Mouse (Mus musculus) kidney, postnatal 4 days (tissue): Measurements from ENCODE around the gene Filip1l.
A peak's percentile ranks its signal among the peaks of the same experiment; 100 is the strongest.

ENCODE experiments used
- DNase-seq, 2 experiments: peaks; one replicate each; pipeline ENCODE4 v3.0.0; 2021; ENCODE audit warnings: mixed read lengths in 2 of 2

The Filip1l gene

DNA sequence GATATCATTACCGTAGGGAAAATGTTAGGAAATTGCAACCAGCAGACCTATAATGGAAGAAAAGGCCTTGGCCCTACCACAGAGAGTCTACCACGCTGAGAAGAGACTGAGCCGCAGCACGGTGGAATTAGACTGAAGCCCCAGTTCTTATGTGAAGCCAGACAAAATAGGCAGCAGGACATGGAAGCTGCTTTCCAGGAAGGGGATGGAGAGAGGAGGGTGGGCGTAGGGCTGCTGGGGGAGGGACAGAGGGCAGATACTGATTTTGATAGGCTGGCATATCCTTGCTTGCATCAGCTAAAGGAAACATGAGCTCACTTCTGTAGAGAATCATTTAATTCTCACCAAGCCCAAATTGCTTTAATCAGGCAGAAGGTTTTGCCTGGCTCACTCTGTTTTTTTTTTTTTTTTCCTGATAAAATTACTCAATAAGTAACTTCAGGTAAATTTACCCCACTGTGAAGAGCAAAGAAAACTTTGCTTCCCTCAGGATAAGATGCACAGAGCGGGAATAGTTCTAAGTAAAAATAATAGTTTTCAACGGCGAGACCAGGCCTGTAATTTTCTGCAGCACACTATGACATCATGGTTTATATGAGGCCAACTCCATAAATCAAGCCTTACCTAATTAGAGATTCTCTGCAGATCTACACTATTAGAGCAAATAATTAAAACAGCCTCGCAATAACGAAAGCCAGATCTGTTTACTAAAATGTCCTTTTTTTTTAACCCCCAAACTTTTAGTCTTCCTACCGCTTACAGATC is 84.8 kb downstream of the Filip1l start:
- DNase-seq = peak in 1 of 2 experiments; percentile 27

GRCm38 (mm10) chr16:57438288-57438685 is 85.4 kb downstream of the Filip1l start:
- DNase-seq = no peak

DNA sequence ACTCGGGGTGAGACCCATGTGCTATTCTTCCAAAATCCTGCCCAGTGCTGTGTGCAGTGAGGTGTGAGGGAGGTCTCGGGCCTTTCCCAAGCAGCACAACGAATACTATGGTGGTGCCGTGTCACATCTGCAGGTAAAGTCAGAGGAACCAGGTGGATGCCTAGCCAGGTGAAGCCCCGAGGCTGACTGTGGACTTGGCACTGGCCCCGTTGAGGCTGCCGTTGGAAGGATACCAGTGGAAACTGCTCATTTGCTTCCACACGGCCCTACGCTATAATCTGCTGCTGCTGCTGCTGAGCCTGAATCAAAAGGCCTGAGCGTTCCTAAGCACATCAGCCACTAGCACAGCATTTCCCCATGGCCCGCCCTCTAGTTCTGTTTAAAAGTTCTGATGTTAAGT is 86.3 kb downstream of the Filip1l start:
- DNase-seq = peak; percentile 31 to 50

GRCm38 (mm10) chr16:57440706-57441437 is 88.0 kb downstream of the Filip1l start:
- no peak for DNase-seq

- peak; percentile 30 to 50 for DNase-seq
These were observed 92.5 kb downstream of the Filip1l start for GRCm38 (mm10) chr16:57445096-57446094.

DNA sequence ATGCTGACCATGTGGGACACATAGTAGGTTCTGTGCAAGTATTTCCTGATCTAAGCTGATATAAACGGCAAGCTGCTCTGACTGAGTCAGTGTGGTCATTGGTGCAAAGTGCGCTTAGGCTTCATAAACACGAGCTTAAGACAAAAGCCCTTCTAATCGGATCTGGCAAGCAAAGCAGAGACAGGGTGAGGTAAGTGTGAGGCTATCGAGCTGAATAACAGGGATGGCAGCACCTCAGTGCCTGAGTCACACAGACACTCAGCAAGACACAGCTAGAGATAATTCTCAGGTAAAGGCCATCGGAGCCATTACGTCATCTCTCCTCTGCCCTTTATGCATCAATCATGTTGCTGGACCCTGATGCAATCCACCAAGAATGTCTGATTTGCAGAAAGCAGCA is 100.1 kb downstream of the Filip1l start:
- no peak for DNase-seq

DNA sequence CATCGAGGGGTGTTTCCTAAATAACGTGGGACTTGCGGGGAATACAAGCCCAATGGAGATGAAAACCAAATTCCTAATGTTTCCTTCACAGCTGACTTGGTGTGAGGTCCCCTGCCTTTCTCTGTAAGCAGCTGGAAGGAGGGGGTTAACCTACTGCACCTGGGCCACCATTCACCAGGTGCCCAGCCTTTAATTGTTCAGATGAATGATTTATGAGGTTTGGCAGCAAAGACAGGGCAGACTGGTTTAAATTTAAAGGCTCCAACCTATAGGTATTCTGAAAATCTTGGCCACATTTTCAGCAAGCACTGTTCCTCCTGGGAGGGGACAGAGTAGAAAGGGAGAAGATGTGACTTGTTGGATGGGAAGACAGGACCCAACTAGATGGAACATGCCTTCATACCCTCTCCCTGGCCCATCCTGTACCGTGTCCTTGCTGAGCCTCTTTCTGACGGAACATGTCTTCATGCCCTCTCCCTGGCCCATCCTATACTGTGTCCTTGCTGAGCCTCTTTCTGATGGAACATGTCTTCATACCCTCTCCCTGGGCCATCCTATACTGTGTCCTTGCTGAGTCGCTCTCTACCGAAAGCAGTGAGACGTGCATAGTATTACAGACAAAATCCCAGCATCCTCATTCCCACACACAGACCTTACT is 101.3 kb downstream of the Filip1l start:
- DNase-seq = no peak

GRCm38 (mm10) chr16:57455573-57455972 is 102.7 kb downstream of the Filip1l start:
- no peak for DNase-seq

GRCm38 (mm10) chr16:57456003-57456402 is 103.1 kb downstream of the Filip1l start:
- no peak for DNase-seq

DNA sequence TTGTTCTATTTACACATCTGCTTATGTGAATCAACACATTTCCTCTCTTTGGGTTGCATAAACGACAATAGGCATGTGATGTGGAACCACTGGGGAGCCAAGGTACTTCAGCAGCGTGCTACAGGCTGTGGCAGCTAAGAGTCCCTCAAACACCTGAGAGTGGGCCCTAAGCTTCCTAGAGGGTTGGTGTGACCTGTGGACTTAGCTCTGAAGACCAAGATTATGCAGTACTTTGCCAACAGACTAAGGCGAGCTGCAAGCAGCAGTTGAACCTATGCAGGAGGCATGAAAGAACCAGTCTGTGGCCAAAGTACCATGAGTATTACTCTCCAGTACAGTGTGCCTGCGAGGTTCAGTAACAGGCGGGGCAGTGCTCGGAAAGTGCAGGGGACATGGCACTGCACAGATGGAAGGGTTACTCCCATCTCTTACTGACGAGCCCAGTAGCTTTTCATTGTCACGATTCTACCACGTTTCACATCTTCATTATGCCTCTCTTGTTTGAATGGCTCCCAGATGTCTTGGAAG is 112.6 kb downstream of the Filip1l start:
- no peak for DNase-seq

DNA sequence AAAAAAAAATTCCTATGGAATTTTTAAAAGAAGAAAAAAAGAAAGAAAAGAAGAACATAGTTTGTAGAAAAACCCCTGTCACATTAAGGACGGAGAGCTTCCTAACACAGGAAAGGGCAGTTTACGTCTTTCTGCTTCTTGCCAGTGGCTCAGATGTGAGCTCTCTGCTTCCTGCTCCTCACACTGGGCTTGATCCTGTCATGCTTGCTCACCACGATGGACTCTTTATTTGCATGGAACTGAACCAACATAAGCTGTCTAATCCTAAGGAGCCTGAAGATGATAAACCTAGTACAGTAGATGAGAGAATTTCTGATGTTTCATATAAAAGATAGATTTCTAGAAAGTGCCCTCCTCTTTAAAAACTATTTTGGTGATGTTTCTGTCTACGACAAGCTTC is 116.4 kb downstream of the Filip1l start:
- no peak for DNase-seq

DNA sequence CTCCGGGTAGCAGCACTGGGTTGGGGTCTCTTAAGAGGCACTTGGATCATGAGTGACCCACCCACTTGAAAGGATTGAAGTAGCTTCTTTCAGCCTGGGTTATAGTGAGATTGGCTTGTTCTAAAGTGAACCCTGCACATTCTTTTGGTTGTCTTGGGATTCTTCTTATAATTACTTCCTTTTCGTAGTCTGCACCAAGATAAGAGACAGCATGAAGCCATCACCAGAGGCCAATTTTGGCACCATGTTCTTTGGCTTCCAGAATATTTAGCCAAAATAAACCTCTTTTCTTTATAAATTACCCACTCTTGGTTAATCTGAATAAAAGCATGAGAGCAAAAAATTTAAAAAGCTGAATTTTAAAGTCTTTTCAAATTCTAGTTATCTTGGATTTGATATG is 117.0 kb downstream of the Filip1l start:
- DNase-seq = no peak

DNA sequence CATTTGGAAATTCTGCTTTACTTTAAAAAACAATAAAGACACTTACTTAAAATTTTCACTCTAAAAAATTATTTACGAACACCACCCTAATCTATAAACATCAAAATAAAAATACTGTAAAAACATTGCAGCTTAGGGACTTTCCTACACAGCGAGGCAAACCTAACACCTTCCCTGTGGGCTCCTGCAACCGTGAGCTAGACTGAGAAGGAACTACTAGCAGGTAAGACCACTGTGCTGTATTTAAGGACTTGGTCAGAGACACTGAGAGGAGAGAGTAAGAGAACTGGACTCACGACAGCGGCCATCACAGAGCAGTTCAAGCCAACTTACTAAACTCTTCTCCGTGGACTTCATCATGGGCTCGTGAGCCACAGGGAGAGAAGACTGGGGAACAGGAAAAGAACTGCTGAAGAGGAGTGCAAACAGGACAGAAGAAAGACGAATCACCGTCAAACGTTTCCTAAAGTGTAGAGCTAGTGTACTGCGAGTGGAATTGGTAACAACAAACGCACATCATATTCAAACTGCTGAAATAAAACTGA is 117.5 kb downstream of the Filip1l start:
- DNase-seq = no peak

DNA sequence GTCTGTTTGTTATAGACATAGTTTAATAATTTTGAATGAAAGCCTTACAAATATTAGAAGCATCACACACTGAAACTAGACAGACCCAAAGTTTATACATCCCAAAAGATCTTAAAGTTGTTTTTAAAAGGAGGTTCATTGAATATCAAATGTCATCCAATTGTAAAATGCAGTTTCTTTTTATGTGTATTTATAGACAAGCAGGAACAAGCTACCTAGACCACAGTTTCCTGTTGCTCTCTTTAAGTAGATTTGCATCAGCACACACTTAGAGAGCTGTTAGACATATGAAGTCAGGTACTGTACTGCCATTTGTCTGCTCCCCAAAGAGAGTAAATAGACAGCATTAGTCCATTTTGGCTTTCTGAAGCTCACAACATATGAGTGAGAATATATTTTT is 118.2 kb downstream of the Filip1l start:
- no peak for DNase-seq

DNA sequence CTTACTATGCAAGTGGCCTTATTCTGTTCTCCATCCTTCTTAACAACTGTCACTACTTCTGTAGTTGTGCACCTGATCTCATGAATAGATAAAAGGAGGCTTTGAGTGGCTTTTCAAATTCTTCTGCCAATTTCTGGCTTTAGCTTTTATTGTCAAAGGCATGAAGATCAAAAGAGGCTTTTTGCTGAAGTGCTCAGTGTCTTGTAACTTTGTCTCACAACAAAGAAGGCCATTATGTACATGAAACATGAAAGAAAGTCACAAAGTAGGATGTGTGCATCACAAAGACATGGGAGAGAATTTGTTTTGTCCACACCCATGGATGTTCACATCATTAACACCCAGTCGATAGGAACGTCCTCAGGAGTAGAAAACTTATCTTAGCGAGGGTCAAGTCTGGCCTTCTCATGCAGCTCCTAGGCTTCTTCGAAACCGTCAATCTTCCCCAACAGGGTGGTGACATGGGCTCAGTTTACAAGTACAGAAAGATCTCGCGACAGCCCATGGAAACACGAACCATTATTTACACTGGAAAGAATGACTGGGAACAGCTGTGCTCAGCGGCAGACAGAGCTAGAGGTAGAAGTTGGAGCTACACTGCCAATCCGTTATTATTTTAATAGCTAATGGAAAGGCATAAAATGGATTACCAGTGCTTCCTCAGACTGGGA is 120.7 kb downstream of the Filip1l start:
- no peak for DNase-seq

DNA sequence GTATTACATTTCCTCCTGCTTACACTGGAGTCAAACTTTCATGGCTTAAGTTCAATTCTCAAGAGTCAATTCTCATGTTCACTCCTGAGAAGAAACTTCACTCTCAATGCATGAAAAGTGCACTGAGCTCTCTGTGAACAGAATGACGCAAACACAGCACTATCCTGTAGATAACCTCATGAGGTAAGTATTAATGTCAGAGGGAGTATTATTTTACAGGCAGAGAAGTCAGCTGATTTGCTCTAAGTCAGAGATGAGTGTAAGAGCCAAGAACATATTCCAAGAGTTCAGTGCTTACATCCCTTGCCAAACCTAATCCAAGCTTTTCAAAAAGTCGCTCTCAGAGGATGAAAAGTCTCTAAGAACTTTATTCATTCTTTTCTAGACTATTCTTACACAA is 125.6 kb downstream of the Filip1l start:
- DNase-seq = no peak

DNA sequence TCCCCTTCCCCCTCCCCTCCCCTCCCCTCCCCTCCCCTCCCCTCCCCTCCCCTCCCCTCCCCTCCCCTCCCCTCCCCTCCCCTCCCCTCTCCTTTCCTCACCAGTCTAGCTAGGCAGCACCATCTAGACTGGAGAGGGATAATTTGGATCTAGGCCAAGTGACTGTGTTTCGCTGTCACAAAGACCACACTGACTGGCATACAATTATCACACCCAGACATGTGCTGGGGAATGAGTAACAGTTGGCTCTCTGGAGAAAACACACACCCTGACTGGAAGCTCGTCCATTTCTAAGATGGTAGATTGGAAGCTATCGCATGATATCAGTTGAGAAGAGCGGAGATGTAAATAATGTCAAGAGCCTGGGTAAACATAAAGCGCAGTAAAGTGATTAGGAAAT is 126.9 kb downstream of the Filip1l start:
- no peak for DNase-seq

DNA sequence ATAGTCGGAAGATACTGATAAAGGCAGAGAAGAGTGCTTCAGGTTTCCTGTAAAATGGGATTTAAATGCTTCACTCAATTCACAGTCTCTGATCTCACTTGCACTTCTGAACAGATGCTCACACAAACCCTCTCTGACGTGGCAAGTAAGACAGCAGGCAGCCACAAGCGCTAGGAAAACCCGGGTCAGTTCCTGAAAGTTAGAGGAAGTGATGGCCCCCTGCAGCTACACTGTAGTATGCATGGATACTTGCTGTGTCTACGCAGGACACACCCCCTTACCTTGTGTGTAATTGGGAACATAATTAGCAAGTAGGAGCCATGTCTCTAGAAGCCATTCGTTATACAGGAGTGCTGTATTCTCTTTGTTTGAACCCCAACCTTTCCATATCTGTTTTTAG is 129.4 kb downstream of the Filip1l start:
- DNase-seq = no peak

DNA sequence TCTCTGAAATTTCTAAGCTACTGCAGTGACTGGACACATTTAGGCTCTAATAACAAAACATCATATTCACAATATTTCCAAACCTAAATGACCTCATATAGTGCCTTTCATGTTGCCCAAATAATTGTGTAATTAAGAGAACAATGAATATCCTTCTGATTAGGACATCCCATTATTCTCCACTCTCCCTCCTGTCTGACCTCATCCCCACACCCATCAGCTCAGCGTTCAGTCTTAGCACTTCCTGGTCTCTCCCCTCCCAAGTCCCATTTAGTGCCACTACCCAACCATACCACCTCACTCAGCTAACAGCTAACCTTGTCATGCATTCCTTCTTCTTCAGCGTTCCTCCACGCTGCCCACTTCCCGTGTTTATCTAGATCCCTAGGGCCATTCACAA is 130.0 kb downstream of the Filip1l start:
- no peak for DNase-seq

DNA sequence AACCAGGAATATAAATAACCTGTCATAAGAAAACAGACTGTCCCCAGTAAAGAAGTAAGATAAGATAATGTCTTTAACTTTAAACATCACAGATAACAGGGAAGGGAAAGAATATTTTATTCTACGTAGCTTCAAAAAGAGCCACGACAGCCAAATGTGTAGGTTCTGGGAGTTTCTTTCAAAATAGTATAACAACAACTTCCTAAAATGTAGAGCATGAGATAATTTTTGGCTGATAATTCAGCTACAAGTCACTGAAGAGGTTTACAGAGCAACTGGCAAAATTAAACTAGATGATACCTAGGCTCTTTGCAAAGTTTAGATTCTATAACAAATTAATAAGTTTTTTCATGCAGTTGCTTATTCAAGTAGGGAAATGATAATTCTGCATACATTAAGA is 130.6 kb downstream of the Filip1l start:
- DNase-seq = no peak

DNA sequence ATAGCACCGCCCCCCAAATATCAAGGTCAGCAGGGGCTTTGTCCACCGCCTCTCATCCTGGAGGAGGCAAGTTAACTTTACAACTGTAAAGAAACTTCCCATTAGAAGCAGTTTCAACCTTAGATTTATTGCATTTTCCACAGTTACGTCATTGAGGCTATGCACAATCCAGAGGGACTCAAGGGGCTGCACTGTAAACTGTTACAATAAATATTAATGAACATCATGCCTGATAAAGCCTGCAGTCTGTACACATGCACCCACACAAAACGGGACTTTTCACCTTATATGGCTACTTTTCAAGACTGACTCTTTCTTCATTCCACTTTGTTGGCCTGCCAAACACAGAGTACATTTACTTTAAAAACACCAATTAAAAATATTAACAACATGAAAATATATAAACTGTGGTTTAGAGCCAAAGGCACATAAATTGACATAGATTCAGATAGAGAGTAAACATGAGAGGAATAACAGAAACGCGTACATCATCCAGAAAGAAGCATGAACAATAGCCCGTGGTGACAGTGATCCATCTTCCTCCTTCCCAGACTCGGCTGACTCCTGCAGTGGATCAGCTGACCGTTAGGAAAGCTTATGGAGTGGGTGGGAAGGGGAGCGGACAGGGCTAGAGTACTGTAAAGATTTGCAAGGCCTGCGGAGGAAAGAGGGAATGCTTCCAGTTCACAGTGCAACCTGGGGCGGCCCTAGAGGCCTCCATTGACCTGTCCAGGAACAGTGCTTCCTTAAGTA is 131.3 kb downstream of the Filip1l start:
- DNase-seq = peak; percentile 28 to 48
